Mouse (Mus musculus) midbrain, embryonic 12.5 days (tissue): ENCODE measurements around the gene Dmbx1. TPM values are rescaled to one million over a fixed set of nuclear protein-coding genes. Genes with fewer than 3 reads are reported as not detected.
A peak's percentile ranks its signal among the peaks of the same experiment; 100 is the strongest.

Source experiments
- ATAC-seq: fragments of 200-750 bp; cut with Nextera tagmentation; 2 replicates; pipeline ENCODE4 v1.8.0; 2017; ENCODE audit warnings: low read depth, moderate TSS enrichment, moderate library complexity; ENCODE audit not compliant: low FRiP score
- H3K27ac ChIP-seq: fragments of 300-500 bp; sonication (generic); replicated peaks from 2 replicates; pipeline ENCODE4 v1.5.1; 2016; ENCODE audit warnings: mild to moderate bottlenecking
- H3K27me3 ChIP-seq: fragments of 300-500 bp; sonication (generic); 2 replicates; pipeline ENCODE4 v1.6.1; 2016; ENCODE audit warnings: mild to moderate bottlenecking
- H3K36me3 ChIP-seq: fragments of 300-500 bp; sonication (generic); 2 replicates; pipeline ENCODE4 v1.6.1; 2016
- H3K4me1 ChIP-seq: fragments of 300-500 bp; sonication (generic); 2 replicates; pipeline ENCODE4 v1.6.1; 2016
- H3K4me2 ChIP-seq: fragments of 300-500 bp; sonication (generic); replicated peaks from 2 replicates; pipeline ENCODE4 v1.6.1; 2016; ENCODE audit warnings: mild to moderate bottlenecking, moderate library complexity
- H3K4me3 ChIP-seq: fragments of 300-500 bp; sonication (generic); 2 replicates; pipeline ENCODE4 v1.5.1; 2016; ENCODE audit warnings: mild to moderate bottlenecking
- H3K9ac ChIP-seq: fragments of 300-500 bp; sonication (generic); replicated peaks from 2 replicates; pipeline ENCODE4 v1.6.1; 2016; ENCODE audit warnings: mild to moderate bottlenecking, moderate library complexity
- H3K9me3 ChIP-seq: fragments of 300-500 bp; sonication (generic); 2 replicates; pipeline ENCODE4 v1.6.1; 2016; ENCODE audit warnings: mild to moderate bottlenecking
- WGBS: fragments of 180-500 bp; shearing (Covaris S2); methylation state at CpG from one replicate; pipeline ENCODE4 v1.1.7; 2016; 5-methylcytosine and 5-hydroxymethylcytosine counted together
- polyA plus RNA-seq: library from polyadenylated mRNA; unstranded; fragments of >200 nt; fragmentation: Nextera tagmentation; extraction: Ambion mirVana; gene quantifications from 2 replicates; pipeline ENCODE4 v1.2.1, GENCODE M21; 2016

The Dmbx1 gene
- polyA plus RNA-seq, 1 experiment from 2014 or later: 18.3 TPM

- Histone ChIP-seq H3K36me3 (no peaks in the 10 kb centered on the region), H3K4me3 (no peak overlapping the region), H3K27me3 (peaks cover 75% of the 10 kb centered on the region), H3K9me3 (no peaks in the 10 kb centered on the region), H3K9ac (no peak overlapping the region), H3K27ac (no peak overlapping the region), H3K4me2 (no peak overlapping the region), H3K4me1 (peaks cover 43% of the 10 kb centered on the region)
- no peak for ATAC-seq
- WGBS: 81% methylated on average over 1 of the region's 1 CpGs
Observed at GRCm38 (mm10) chr4:115907994-115908393, 31.7 kb downstream of the Dmbx1 start.

DNA sequence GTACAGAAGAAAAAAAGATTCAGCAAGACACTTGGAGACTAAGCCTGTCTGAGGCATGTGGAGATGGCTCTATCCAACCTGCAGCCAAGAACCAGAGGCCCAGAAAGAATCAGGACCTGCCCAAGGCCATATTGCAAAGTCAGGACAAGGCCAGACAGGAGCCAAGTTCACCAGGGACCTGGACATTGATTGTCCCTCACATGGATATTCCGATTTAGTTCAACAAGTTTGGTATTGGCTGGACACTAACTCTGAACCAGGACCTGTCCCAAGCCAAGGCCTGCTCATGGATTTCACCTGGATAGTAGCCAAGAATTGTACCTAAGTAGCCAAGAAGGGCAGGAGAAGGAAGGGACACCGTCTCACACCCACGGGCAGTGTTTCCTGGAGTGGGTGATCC is 32.9 kb downstream of the Dmbx1 start:
- 88% methylated on average over 3 of the region's 3 CpGs for WGBS
- Histone ChIP-seq H3K9ac (no peak overlapping the region), H3K4me3 (no peak overlapping the region), H3K27ac (no peak overlapping the region), H3K27me3 (peaks cover 83% of the 10 kb centered on the region), H3K4me1 (peaks cover 38% of the 10 kb centered on the region), H3K36me3 (no peaks in the 10 kb centered on the region), H3K9me3 (no peaks in the 10 kb centered on the region), H3K4me2 (no peak overlapping the region)
- ATAC-seq: no peak

DNA sequence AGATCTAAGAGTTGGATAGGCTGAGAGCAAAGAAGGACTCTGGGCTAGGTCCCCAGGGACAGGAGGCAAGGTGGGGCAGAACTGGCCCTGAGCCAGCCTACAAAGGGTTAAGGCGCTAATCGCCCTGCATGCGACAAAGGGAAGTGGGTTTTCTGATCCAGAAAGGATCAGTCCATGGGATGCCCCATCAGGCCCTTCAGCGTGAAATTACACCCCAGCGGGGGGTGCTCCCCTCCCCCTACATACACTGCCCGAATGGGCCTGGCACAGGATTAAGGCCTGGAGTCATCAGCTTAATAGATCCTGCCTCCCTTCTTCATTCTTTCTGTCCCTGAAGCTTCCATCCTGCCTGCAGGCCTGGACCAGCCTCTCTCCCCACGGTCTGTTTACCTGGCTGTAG is 34.0 kb downstream of the Dmbx1 start:
- peaks cover 30% of the 10 kb centered on the region for H3K4me1 ChIP-seq
- H3K9ac ChIP-seq: no peak overlapping the region
- no peaks in the 10 kb centered on the region for H3K36me3 ChIP-seq
- H3K27ac ChIP-seq: no peak overlapping the region
- ATAC-seq: peak; percentile 78
- H3K4me2 ChIP-seq: peak overlapping the region; percentile 12; the same call in 1 of the 2 replicates
- no peak overlapping the region for H3K4me3 ChIP-seq
- peaks cover 82% of the 10 kb centered on the region for H3K27me3 ChIP-seq
- H3K9me3 ChIP-seq: no peaks in the 10 kb centered on the region
- 0% methylated on average over 7 of the region's 7 CpGs for WGBS

- H3K27me3 ChIP-seq: peaks cover 88% of the 10 kb centered on the region
Observed at GRCm38 (mm10) chr4:115904375-115904774, 35.4 kb downstream of the Dmbx1 start.

GRCm38 (mm10) chr4:115902816-115903215 is 36.9 kb downstream of the Dmbx1 start:
- H3K9ac ChIP-seq: no peak overlapping the region
- peaks cover 96% of the 10 kb centered on the region for H3K27me3 ChIP-seq
- H3K4me3 ChIP-seq: no peak overlapping the region
- ATAC-seq: no peak
- H3K36me3 ChIP-seq: no peaks in the 10 kb centered on the region
- H3K9me3 ChIP-seq: no peaks in the 10 kb centered on the region
- 18% methylated on average over 5 of the region's 5 CpGs for WGBS
- H3K27ac ChIP-seq: no peak overlapping the region
- peaks cover 29% of the 10 kb centered on the region for H3K4me1 ChIP-seq
- H3K4me2 ChIP-seq: no peak overlapping the region

More at GRCm38 (mm10) chr4:115904375-115904774, 35.4 kb downstream of the Dmbx1 start:
- Histone ChIP-seq H3K4me1 (peaks cover 30% of the 10 kb centered on the region), H3K9ac (0 out of 2 replicates have a peak overlapping the region, but pooled peaks have one; percentile 17), H3K27ac (no peak overlapping the region), H3K9me3 (no peaks in the 10 kb centered on the region), H3K4me3 (no peak overlapping the region), H3K36me3 (no peaks in the 10 kb centered on the region), H3K4me2 (no peak overlapping the region)
- peak; percentile 46; the same call in 1 of the 2 replicates for ATAC-seq
- WGBS: 1% methylated on average over 12 of the region's 12 CpGs

- Histone ChIP-seq H3K27me3 (peaks cover 86% of the 10 kb centered on the region), H3K4me2 (peak overlapping the region; percentile 95), H3K9me3 (no peaks in the 10 kb centered on the region), H3K4me3 (peak overlapping the region; percentile 49), H3K36me3 (no peaks in the 10 kb centered on the region), H3K27ac (no peak overlapping the region), H3K4me1 (peaks cover 9% of the 10 kb centered on the region), H3K9ac (peak overlapping the region; percentile 65)
- under 1% methylated on average over 56 of the region's 56 CpGs for whole genome bisulfite sequencing
- peak; percentile 83 for ATAC-seq
Observed at GRCm38 (mm10) chr4:115897901-115898631, 41.7 kb downstream of the Dmbx1 start.

- Histone ChIP-seq H3K9me3 (no peaks in the 10 kb centered on the region), H3K4me2 (no peak overlapping the region), H3K27ac (no peak overlapping the region), H3K9ac (no peak overlapping the region), H3K4me1 (peaks cover 19% of the 10 kb centered on the region), H3K36me3 (no peaks in the 10 kb centered on the region), H3K4me3 (no peak overlapping the region), H3K27me3 (peaks cover 86% of the 10 kb centered on the region)
- ATAC-seq: no peak
- WGBS: 9% methylated on average over 3 of the region's 3 CpGs
Observed at GRCm38 (mm10) chr4:115894281-115894680, 45.4 kb downstream of the Dmbx1 start.

- Histone ChIP-seq H3K9me3 (no peaks in the 10 kb centered on the region), H3K27me3 (peaks cover 59% of the 10 kb centered on the region), H3K4me3 (peak within 1 kb of the TSS; percentile 34), H3K27ac (no peak within 1 kb of the TSS), H3K9ac (peak within 1 kb of the TSS; percentile 12), H3K36me3 (no peaks in the 10 kb centered on the region), H3K4me2 (peak within 1 kb of the TSS; percentile 57), H3K4me1 (peaks cover 10% of the 10 kb centered on the region)
- WGBS: 2% methylated on average over 31 of the region's 31 CpGs
- peak; percentile 45; the same call in 1 of the 2 replicates for ATAC-seq
Observed at GRCm38 (mm10) chr4:115890553-115890952, 49.2 kb downstream of the Dmbx1 start, which contains the start of gene 6430628N08Rik. 6430628N08Rik (plus strand) TSS chr4:115890665.

DNA sequence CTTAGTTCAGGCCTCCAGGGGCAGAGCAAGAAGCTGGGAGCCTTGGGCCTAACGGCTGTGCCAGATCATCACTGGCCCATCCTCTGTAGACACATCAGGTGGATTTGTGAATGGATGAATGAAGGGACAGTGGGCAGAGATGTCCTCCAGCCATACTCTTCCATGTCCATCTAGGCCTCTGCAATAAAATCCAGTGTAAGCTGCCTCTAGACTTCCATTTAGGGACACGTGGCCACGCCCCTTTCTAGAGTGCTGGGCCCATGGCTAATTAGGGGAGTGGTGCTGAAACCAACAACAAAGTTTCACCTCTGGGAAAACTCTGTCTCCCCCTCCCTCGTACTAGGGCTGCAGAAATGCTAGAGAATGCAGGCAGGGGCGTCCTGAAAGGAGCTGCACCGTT is 49.7 kb downstream of the Dmbx1 start:
- Histone ChIP-seq H3K4me3 (peak overlapping the region; percentile 34), H3K9me3 (no peaks in the 10 kb centered on the region), H3K4me2 (peak overlapping the region; percentile 57), H3K9ac (peak overlapping the region; percentile 12), H3K4me1 (peaks cover 10% of the 10 kb centered on the region), H3K36me3 (no peaks in the 10 kb centered on the region), H3K27me3 (peaks cover 54% of the 10 kb centered on the region), H3K27ac (no peak overlapping the region)
- ATAC-seq: peak; percentile 45
- 13% methylated on average over 6 of the region's 6 CpGs for WGBS

DNA sequence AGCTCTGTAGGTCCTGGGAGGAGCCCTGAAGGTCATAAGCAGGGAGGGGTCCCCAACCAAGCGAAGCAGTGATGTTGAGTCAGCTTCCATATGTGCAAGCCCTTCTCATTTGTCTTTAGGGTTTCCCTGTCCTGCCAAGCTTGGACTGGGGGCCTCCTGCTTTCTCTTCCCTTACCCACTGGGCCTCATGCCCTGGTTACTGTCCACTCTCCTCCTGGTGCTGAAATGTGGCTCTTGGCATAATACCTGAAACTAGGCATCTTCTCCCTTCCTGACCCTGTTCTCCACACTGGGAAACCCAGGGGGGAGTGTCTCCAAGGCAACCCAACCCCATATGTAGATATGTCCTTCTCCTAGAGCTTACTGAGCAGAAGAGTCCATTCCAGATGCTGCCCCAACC is 52.9 kb downstream of the Dmbx1 start:
- WGBS: 77% methylated on average over 1 of the region's 1 CpGs
- Histone ChIP-seq H3K27ac (no peak overlapping the region), H3K9ac (no peak overlapping the region), H3K4me2 (no peak overlapping the region), H3K4me1 (peaks cover 22% of the 10 kb centered on the region), H3K36me3 (no peaks in the 10 kb centered on the region), H3K9me3 (no peaks in the 10 kb centered on the region), H3K27me3 (peaks cover 36% of the 10 kb centered on the region), H3K4me3 (no peak overlapping the region)
- ATAC-seq: no peak

- Histone ChIP-seq H3K9ac (no peak overlapping the region), H3K27me3 (peaks cover 26% of the 10 kb centered on the region), H3K9me3 (no peaks in the 10 kb centered on the region), H3K4me3 (no peak overlapping the region), H3K4me1 (peaks cover 32% of the 10 kb centered on the region), H3K36me3 (no peaks in the 10 kb centered on the region), H3K27ac (no peak overlapping the region), H3K4me2 (no peak overlapping the region)
- no peak for ATAC-seq
- WGBS: 74% methylated on average over 3 of the region's 3 CpGs
Observed at GRCm38 (mm10) chr4:115885846-115886245, 53.9 kb downstream of the Dmbx1 start.

DNA sequence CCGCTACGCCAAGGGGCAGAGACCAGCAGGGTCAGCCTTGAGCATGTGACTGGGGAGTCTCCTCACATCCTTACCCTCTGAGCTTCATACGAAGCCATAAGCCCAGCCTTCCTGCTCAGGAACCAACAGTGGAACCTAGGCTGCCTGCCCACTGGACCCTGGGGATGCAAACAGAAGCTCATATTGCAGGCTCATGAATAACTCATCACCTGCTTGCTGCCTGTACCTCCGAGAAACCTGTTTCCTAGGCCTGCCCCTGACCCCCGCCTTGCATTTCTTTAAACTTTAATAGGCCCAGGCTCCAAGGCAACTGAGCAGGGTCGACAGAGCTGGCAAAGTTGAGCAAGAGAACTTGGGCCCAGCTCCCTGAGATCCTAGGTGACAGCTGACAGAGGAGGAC is 55.7 kb downstream of the Dmbx1 start, which contains the start of gene Kncn:
Gene Kncn, plus strand, starts transcription at position 379 of the 400 bp plus-strand sequence.
- Histone ChIP-seq H3K36me3 (no peaks in the 10 kb centered on the region), H3K4me3 (no peak within 1 kb of the TSS), H3K27ac (no peak within 1 kb of the TSS), H3K9me3 (no peaks in the 10 kb centered on the region), H3K4me1 (peaks cover 40% of the 10 kb centered on the region), H3K4me2 (no peak within 1 kb of the TSS), H3K9ac (no peak within 1 kb of the TSS), H3K27me3 (peaks cover 7% of the 10 kb centered on the region)
- 69% methylated on average over 6 of the region's 6 CpGs for WGBS
- ATAC-seq: no peak
